Mouse (Mus musculus): ENCODE measurements around the gene Nsmce4a. TPM values are rescaled to one million over a fixed set of nuclear protein-coding genes. Genes with fewer than 3 reads are reported as not detected.

The Nsmce4a gene
- total and polyA plus RNA-seq, 3 experiments: 67.6 to 208 (median 97.9) TPM

- H3K36me3 ChIP-seq (replicated peaks in 1 of 2; ENCODE audit: control insufficient read depth in 1 of 2, insufficient read depth in 1 of 2, low read length in 1 of 2): peaks cover 0 to 18% of the 10 kb centered on the region in 2 experiments
- in situ Hi-C loops (cut with MboI; ENCODE audit: low pct_ligation_motif_present, low pct_unique_long_range_greater_than_20kb, low sequenced_read_pairs): loop anchor here (25.0 kb wide), 1 partner anchor 855 kb away; no protein-coding TSS in a partner anchor
- DNase-seq (ENCODE audit: extremely low read depth): no peak
- TF ChIP-seq POLR2A (IDR thresholded peaks at IDR 0.05; ENCODE audit: low read depth, low read length) (no peak), UBTF (IDR thresholded peaks at IDR 0.05; ENCODE audit: low read depth, low read length) (no peak), MXI1 (IDR thresholded peaks at IDR 0.05; ENCODE audit: low read depth, low read length) (no peak), RCOR1 (conservative IDR thresholded peaks at IDR 0.05; ENCODE audit: low read depth, low read length) (no peak), ZNF384 (IDR thresholded peaks at IDR 0.05; ENCODE audit: low read depth, low read length) (no peak), GABPA (IDR thresholded peaks at IDR 0.05; ENCODE audit: insufficient replicate concordance, low read depth, low read length) (no peak), ZC3H11A (IDR thresholded peaks at IDR 0.05; ENCODE audit: low read depth, low read length) (no peak), SMC3 (IDR thresholded peaks at IDR 0.05; ENCODE audit: low read depth, low read length) (no peak), E2F4 (IDR thresholded peaks at IDR 0.05; ENCODE audit: insufficient replicate concordance, low read depth, low read length) (no peak), NELFE (IDR thresholded peaks at IDR 0.05; ENCODE audit: low read depth, low read length) (no peak), JUN (IDR thresholded peaks at IDR 0.05; ENCODE audit: insufficient read depth, low read depth, low read length) (no peak), ELF1 (IDR thresholded peaks at IDR 0.05; ENCODE audit: low read depth, low read length) (no peak), ZMIZ1 (IDR thresholded peaks at IDR 0.05; ENCODE audit: low read depth, low read length) (no peak), ZKSCAN1 (IDR thresholded peaks at IDR 0.05; ENCODE audit: borderline replicate concordance, low read depth, low read length) (no peak), PAX5 (IDR thresholded peaks at IDR 0.05; ENCODE audit: low read length) (no peak), POLR2AphosphoS2 (IDR thresholded peaks at IDR 0.05; ENCODE audit: low read depth, low read length) (no peak), IRF4 (IDR thresholded peaks at IDR 0.05; ENCODE audit: low read depth, low read length) (no peak), SIN3A (IDR thresholded peaks at IDR 0.05; ENCODE audit: low read length) (no peak), BHLHE40 (IDR thresholded peaks at IDR 0.05; ENCODE audit: low read depth, low read length) (no peak), MAZ (IDR thresholded peaks at IDR 0.05; ENCODE audit: low read depth, low read length) (no peak)
- no peaks in the 10 kb centered on the region for H3K27me3 ChIP-seq (replicated peaks)
- no peak overlapping the region for H3K4me3 ChIP-seq (replicated peaks in 1 of 3; ENCODE audit: low read depth in 2 of 3, low read length in 2 of 3, poor library complexity in 1 of 3)
- no peak overlapping the region for H3K27ac ChIP-seq (ENCODE audit: insufficient read depth, low read depth)
- H3K9me3 ChIP-seq (replicated peaks; ENCODE audit: low read length): no peaks in the 10 kb centered on the region
- H3K79me2 ChIP-seq (replicated peaks; ENCODE audit: control insufficient read depth, extremely low read depth, insufficient read depth, poor library complexity, severe bottlenecking): no peaks in the 10 kb centered on the region
- H3K4me2 ChIP-seq (ENCODE audit: insufficient read depth, low read depth, poor library complexity, severe bottlenecking): no peak overlapping the region
- dilution Hi-C loops (cut with MboI; ENCODE audit: extremely low pct_ligation_motif_present, extremely low pct_unique_long_range_greater_than_20kb, low sequenced_read_pairs): no loop called here
- H3K4me1 ChIP-seq (ENCODE audit: control insufficient read depth in 1 of 2, insufficient read depth in 2 of 2): no peaks in the 10 kb centered on the region
- H3K9ac ChIP-seq (ENCODE audit: insufficient read depth, low read depth): no peak overlapping the region
Observed at GRCm38 (mm10) chr7:130492026-130492425, 80.9 kb downstream of the Nsmce4a start.

Other genes starting within 250 kb of the Nsmce4a start
- gene Ate1, start 52.7 kb downstream of the Nsmce4a start, total RNA-seq (2012; rRNA removed): 11.3 and 12.2 TPM in 2 replicates
- gene Ate1, start 52.7 kb downstream of the Nsmce4a start, total RNA-seq (2014; rRNA removed): 14.3 and 15.5 TPM in 2 replicates
- gene Ate1, start 52.7 kb downstream of the Nsmce4a start, polyA plus RNA-seq (2012; ENCODE audit: insufficient read length, low read depth): 14.8 and 15.4 TPM in 2 replicates
- 0.13 and 0.17 TPM in 2 replicates for gene Tacc2, start 4.3 kb upstream of the Nsmce4a start, total RNA-seq (2012; rRNA removed)
- gene Tacc2, start 4.3 kb upstream of the Nsmce4a start, total RNA-seq (2014; rRNA removed): not detected in 2 replicates
- 0.14 and 0.41 TPM in 2 replicates for gene Tacc2, start 4.3 kb upstream of the Nsmce4a start, polyA plus RNA-seq (2012; ENCODE audit: insufficient read length, low read depth)
- gene Btbd16, start 201.0 kb upstream of the Nsmce4a start, total RNA-seq (2012; rRNA removed): not detected in 2 replicates
- not detected in 2 replicates for gene Btbd16, start 201.0 kb upstream of the Nsmce4a start, total RNA-seq (2014; rRNA removed)
- gene Btbd16, start 201.0 kb upstream of the Nsmce4a start, polyA plus RNA-seq (2012; ENCODE audit: insufficient read length, low read depth): not detected in 2 replicates